Mouse (Mus musculus) midbrain, postnatal 0 days (tissue): Measurements from ENCODE around the gene Paqr7. TPM values are rescaled to one million over a fixed set of nuclear protein-coding genes. Genes with fewer than 3 reads are reported as not detected.

Experiments
- ATAC-seq: fragments of 200-750 bp; cut with Nextera tagmentation; 2 replicates; pipeline ENCODE4 v1.8.0; 2017; ENCODE audit warnings: moderate number of reproducible peaks, mild to moderate bottlenecking, moderate TSS enrichment, moderate library complexity; ENCODE audit not compliant: low FRiP score
- DNase-seq: peaks from one replicate; pipeline ENCODE4 v3.0.0-alpha.2; 2015; ENCODE audit warnings: low spot score
- H3K27ac ChIP-seq: fragments of 300-500 bp; sonication (generic); 2 replicates; pipeline ENCODE4 v1.5.1; 2014; ENCODE audit warnings: low read depth, mild to moderate bottlenecking, low read length, mixed read lengths
- H3K27me3 ChIP-seq: fragments of 300-500 bp; sonication (generic); 2 replicates; pipeline ENCODE4 v1.6.1; 2014; ENCODE audit warnings: low read length, control low read depth, mixed read lengths; ENCODE audit not compliant: insufficient read depth
- H3K36me3 ChIP-seq: fragments of 300-500 bp; sonication (generic); 2 replicates; pipeline ENCODE4 v1.6.1; 2014; ENCODE audit warnings: low read length, control low read depth, mixed read lengths; ENCODE audit not compliant: insufficient read depth
- H3K4me1 ChIP-seq: fragments of 300-500 bp; sonication (generic); 2 replicates; pipeline ENCODE4 v1.6.1; 2014; ENCODE audit warnings: mild to moderate bottlenecking, control low read depth, antibody characterized with exemption, low read length, mixed read lengths; ENCODE audit not compliant: insufficient read depth
- H3K4me2 ChIP-seq: fragments of 300-500 bp; sonication (generic); 2 replicates; pipeline ENCODE4 v1.6.1; 2014; ENCODE audit warnings: low read depth, mild to moderate bottlenecking, low read length, mixed read lengths; ENCODE audit not compliant: poor library complexity, severe bottlenecking
- H3K4me3 ChIP-seq: fragments of 300-500 bp; sonication (generic); 2 replicates; pipeline ENCODE4 v1.5.1; 2014; ENCODE audit warnings: low read depth, mild to moderate bottlenecking, low read length, moderate library complexity
- H3K9ac ChIP-seq: fragments of 300-500 bp; sonication (generic); replicated peaks from 2 replicates; pipeline ENCODE4 v1.6.1; 2014; ENCODE audit warnings: mild to moderate bottlenecking, low read length, moderate library complexity, mixed read lengths; ENCODE audit not compliant: poor library complexity, severe bottlenecking
- H3K9me3 ChIP-seq: fragments of 300-500 bp; sonication (generic); 2 replicates; pipeline ENCODE4 v1.6.1; 2016; ENCODE audit warnings: low read length, control low read depth
- CTCF ChIP-seq: IDR thresholded peaks from 2 replicates; pipeline ENCODE4 v1.5.1; 2016; ENCODE audit warnings: antibody characterized with exemption, mild to moderate bottlenecking
- WGBS: fragments of 180-500 bp; shearing (Covaris S2); extraction: QIAGEN DNeasy Blood & Tissue Kit; methylation state at CpG from one replicate; pipeline ENCODE4 v1.1.7; 2014; 5-methylcytosine and 5-hydroxymethylcytosine counted together
- polyA plus RNA-seq: library from polyadenylated mRNA; unstranded; fragments of >200 nt; fragmentation: Nextera tagmentation; extraction: Ambion mirVana; gene quantifications from 2 replicates; pipeline ENCODE4 v1.2.1, GENCODE M21; 2015
- total RNA-seq: library from RNA; depleted of rRNA; stranded (reverse); fragments of >200 nt; gene quantifications from 2 replicates; pipeline ENCODE4 v1.2.3, GENCODE M21; 2014

Paqr7 gene
- total and polyA plus RNA-seq, 2 experiments from 2014 or later: 38.9 to 97.8 TPM

DNA sequence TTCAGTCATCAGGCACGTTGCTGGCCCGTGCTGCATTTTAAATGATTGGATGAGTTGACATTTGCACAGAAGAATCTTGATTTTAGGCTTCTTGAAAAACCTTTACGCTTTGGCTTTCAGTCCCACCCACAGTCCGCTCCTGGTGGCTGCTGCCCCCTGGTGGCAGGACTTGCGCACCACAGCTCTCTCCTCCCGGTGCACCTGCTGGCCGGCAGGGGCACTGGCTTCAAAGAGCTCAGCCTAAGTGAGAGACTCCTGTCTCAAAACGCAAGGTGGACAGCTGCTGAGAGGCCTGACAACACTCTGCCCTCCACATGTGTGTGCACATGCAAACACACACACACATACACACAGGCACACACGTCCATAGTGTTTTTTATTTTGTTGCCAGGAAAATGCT is 18.5 kb upstream of the Paqr7 start:
- Histone ChIP-seq H3K9me3 (no peaks in the 10 kb centered on the region), H3K4me2 (no peak overlapping the region), H3K27me3 (no peaks in the 10 kb centered on the region), H3K9ac (no peak overlapping the region), H3K4me3 (no peak overlapping the region), H3K4me1 (peaks cover 6% of the 10 kb centered on the region; the same call in 1 of the 2 replicates), H3K36me3 (peaks cover 32% of the 10 kb centered on the region), H3K27ac (peak overlapping the region; percentile 69)
- DNase-seq (peak; percentile 87), ATAC-seq (peak; percentile 57)
- peak; percentile 100 for TF ChIP-seq CTCF
- WGBS: 3% methylated on average over 9 of the region's 9 CpGs

DNA sequence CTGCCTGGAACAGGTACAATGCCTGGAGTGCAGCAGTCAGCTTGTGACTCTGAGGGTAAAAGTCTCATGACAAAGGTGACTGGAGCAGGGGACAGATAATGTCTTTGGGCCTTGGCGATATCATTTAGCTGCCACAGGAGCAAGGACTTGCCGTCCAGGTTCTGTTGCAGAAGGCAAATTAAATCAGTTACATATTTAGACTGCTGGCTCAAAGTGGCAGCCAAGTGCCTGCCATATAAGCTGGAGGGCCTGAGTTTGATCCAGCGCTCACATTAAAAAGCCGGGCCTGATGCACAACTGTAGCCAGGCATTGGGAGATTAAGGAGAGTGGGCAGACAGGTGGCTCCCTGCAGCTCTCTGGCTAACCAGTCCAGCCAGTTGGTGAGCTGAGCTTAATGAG is 16.7 kb upstream of the Paqr7 start:
- no peak for ATAC-seq
- Histone ChIP-seq H3K9ac (no peak overlapping the region), H3K27me3 (no peaks in the 10 kb centered on the region), H3K4me1 (0 out of 2 replicates have a peak, but pooled peaks cover 2% of the 10 kb centered on the region), H3K36me3 (peaks cover 21% of the 10 kb centered on the region), H3K4me2 (no peak overlapping the region), H3K27ac (no peak overlapping the region), H3K4me3 (no peak overlapping the region), H3K9me3 (no peaks in the 10 kb centered on the region)
- no peak for DNase-seq
- WGBS: 88% methylated on average over 4 of the region's 4 CpGs
- TF ChIP-seq CTCF: no peak

DNA sequence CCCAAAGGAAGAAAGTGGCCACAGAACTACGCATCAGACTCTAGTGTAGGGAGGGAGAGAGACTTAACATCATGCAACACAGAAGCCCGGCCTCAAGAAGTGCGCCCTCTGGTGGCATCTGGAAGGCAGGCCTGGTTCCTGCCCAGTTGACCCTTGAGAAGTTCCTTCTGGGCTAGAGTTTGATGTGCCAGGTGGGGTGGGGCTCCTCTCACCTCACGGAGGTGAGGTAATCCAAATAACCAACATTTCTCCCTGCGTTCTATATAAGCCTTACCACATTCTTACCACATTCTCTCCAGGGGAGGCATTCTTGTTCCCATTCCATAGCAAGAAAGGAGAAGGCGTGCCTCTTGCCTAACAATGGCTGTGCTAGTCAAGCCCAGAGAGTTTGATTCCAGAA is 15.6 kb upstream of the Paqr7 start:
- 24% methylated on average over 6 of the region's 6 CpGs for WGBS
- Histone ChIP-seq H3K27ac (no peak overlapping the region), H3K9me3 (no peaks in the 10 kb centered on the region), H3K36me3 (peaks cover 13% of the 10 kb centered on the region), H3K4me3 (no peak overlapping the region), H3K27me3 (no peaks in the 10 kb centered on the region), H3K9ac (no peak overlapping the region), H3K4me1 (0 out of 2 replicates have a peak, but pooled peaks cover 2% of the 10 kb centered on the region), H3K4me2 (no peak overlapping the region)
- peak; percentile 91 for TF ChIP-seq CTCF
- ATAC-seq (no peak), DNase-seq (peak; percentile 70)

DNA sequence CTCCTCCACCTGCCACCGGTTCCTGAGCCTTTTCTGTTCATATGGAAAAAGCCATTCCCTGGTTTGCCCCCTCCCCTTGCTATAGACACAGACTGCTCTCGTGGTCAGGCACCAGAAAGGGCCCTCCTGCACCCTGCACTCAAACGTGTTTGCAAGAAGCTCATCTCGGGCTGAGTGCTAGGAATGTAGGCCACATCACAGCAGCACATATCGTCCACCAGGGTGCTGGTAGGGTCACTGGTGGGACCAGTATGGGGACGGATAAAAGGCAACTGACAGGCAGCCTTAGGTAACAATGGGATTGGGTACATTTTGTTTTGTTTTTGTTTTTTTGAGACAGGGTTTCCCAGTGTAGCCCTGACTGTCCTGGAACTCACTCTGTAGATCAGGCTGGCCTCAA is 15.2 kb upstream of the Paqr7 start:
- H3K9me3 ChIP-seq: no peaks in the 10 kb centered on the region
- H3K9ac ChIP-seq: no peak overlapping the region
- ATAC-seq (no peak), DNase-seq (no peak)
- no peak overlapping the region for H3K27ac ChIP-seq
- H3K4me1 ChIP-seq: 0 out of 2 replicates have a peak, but pooled peaks cover 2% of the 10 kb centered on the region
- TF ChIP-seq CTCF: no peak
- H3K4me2 ChIP-seq: no peak overlapping the region
- H3K4me3 ChIP-seq: no peak overlapping the region
- 57% methylated on average over 6 of the region's 6 CpGs for WGBS
- H3K36me3 ChIP-seq: peaks cover 11% of the 10 kb centered on the region
- no peaks in the 10 kb centered on the region for H3K27me3 ChIP-seq

DNA sequence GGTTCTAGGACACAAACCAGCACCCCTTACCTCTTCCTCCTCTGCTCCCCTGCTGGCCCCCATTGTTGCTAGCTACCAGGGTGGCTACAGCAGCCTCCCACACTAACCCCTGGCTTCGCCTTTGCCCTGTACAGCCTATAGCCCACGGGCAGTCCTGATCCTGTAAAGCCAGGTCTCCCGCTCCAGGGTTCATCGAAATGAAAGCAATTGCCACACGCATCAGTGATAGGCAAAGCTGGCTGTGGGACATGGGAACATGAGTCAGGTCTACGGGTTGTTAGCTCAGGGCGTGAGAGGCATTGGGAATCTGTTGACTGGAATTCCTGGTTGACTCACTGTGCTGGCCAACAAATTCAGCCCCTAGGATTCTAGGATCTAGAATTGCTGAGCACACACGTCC is 14.1 kb upstream of the Paqr7 start:
- Histone ChIP-seq H3K9me3 (no peaks in the 10 kb centered on the region), H3K4me1 (0 out of 2 replicates have a peak, but pooled peaks cover 2% of the 10 kb centered on the region), H3K27ac (no peak overlapping the region), H3K4me3 (no peak overlapping the region), H3K4me2 (no peak overlapping the region), H3K36me3 (no peaks in the 10 kb centered on the region), H3K9ac (no peak overlapping the region), H3K27me3 (no peaks in the 10 kb centered on the region)
- no peak for TF ChIP-seq CTCF
- WGBS: 81% methylated on average over 8 of the region's 8 CpGs
- DNase-seq (no peak), ATAC-seq (no peak)

DNA sequence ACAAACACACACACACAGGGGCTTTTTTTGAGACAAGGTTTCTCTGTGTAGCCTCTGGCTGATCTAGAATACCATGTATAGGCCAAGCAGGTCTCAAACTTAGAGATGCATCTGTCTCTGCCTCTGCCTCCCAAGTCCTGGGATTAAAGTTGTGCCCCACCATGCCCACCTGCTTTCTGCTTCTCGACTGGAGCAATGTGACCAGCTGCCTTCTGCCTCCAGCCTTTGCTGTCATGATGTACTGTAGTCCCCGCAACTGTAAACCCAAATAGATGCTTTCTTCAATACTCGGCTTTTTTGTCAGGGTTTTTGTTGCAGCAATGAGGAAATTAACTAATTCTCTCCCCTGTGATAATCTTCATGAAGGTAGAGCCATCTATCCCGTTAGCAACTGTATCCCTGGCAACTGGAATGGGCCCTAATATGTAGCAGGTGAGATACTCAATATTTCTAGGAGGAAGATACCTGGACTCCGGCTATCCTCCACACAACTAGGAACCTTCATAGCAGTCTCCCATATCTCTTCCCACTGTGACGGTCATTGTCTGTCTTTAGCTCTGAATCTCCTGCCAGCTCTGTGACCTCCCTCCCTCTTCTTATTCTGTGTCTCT is 13.3 kb upstream of the Paqr7 start:
- WGBS: 53% methylated on average over 6 of the region's 6 CpGs

More for the DNA sequence above, 13.3 kb upstream of the Paqr7 start:
- no peak overlapping the region for H3K27ac ChIP-seq
- no peaks in the 10 kb centered on the region for H3K27me3 ChIP-seq
- no peaks in the 10 kb centered on the region for H3K36me3 ChIP-seq
- 0 out of 2 replicates have a peak, but pooled peaks cover 2% of the 10 kb centered on the region for H3K4me1 ChIP-seq
- H3K4me2 ChIP-seq: no peak overlapping the region
- DNase-seq (no peak), ATAC-seq (no peak)
- H3K4me3 ChIP-seq: no peak overlapping the region
- no peaks in the 10 kb centered on the region for H3K9me3 ChIP-seq
- no peak for TF ChIP-seq CTCF
- H3K9ac ChIP-seq: no peak overlapping the region
